Mouse (Mus musculus): Measurements from ENCODE around the gene Ccdc85a. TPM values are rescaled to one million over a fixed set of nuclear protein-coding genes. Genes with fewer than 3 reads are reported as not detected.

Gene Ccdc85a
- 2.6 and 5.7 TPM in 2 replicates for polyA plus RNA-seq (2012; ENCODE audit: insufficient read depth, insufficient read length, missing spikeins)

GRCm38 (mm10) chr11:28583911-28584434 is at the start of gene Ccdc85a:
Ccdc85a (minus strand) TSS chr11:28584324.
- peak within 1 kb of the TSS; percentile 78 for H3K27ac ChIP-seq (replicated peaks; ENCODE audit: low read depth, low read length)
- no peaks in the 10 kb centered on the region for H3K4me1 ChIP-seq (ENCODE audit: control insufficient read depth, insufficient read depth, insufficient read length, low read length)
- peak within 1 kb of the TSS; percentile 66 for H3K4me3 ChIP-seq (ENCODE audit: insufficient read depth, low read depth, low read length)

- no peak overlapping the region for H3K27ac ChIP-seq (replicated peaks; ENCODE audit: low read depth, low read length)
- H3K4me1 ChIP-seq (ENCODE audit: control insufficient read depth, insufficient read depth, insufficient read length, low read length), result no peaks in the 10 kb centered on the region
- H3K4me3 ChIP-seq (ENCODE audit: insufficient read depth, low read depth, low read length), result no peak overlapping the region
Measured at GRCm38 (mm10) chr11:28633571-28634125, 49.5 kb upstream of the Ccdc85a start.

- H3K27ac ChIP-seq (replicated peaks; ENCODE audit: low read depth, low read length), result no peak overlapping the region
- no peaks in the 10 kb centered on the region for H3K4me1 ChIP-seq (ENCODE audit: control insufficient read depth, insufficient read depth, insufficient read length, low read length)
- no peak overlapping the region for H3K4me3 ChIP-seq (ENCODE audit: insufficient read depth, low read depth, low read length)
Measured at GRCm38 (mm10) chr11:28633093-28633492, 49.0 kb upstream of the Ccdc85a start.

DNA sequence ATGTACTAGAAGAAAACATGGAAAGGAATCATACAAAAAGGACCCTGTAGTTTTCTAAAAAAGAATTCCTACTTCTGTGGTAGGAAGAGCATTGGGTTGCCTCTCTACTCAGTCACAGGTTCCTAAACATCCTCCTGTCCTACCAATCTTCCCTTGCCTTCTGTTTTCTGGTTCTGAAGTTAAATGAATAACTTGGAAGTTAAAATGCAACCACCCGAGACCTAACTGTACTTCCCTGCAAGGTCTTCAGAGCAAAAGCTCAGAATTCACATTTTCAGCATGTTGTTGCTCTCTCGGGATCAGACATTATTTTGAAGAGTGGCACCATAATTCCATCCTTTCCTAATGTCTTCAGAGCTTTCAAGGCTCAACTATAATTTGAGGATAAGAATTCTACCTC is 46.6 kb upstream of the Ccdc85a start:
- Histone ChIP-seq H3K27ac (replicated peaks; ENCODE audit: low read depth, low read length) (no peak overlapping the region), H3K4me1 (ENCODE audit: control insufficient read depth, insufficient read depth, insufficient read length, low read length) (no peaks in the 10 kb centered on the region), H3K4me3 (ENCODE audit: insufficient read depth, low read depth, low read length) (no peak overlapping the region)

- H3K4me1 ChIP-seq (ENCODE audit: control insufficient read depth, insufficient read depth, insufficient read length, low read length), result no peaks in the 10 kb centered on the region
Measured at GRCm38 (mm10) chr11:28610781-28611491, 26.8 kb upstream of the Ccdc85a start.

GRCm38 (mm10) chr11:28583138-28583910 is 800 bp downstream of the Ccdc85a start:
- Histone ChIP-seq H3K27ac (replicated peaks; ENCODE audit: low read depth, low read length) (peak overlapping the region; percentile 78), H3K4me3 (ENCODE audit: insufficient read depth, low read depth, low read length) (peak overlapping the region; percentile 66), H3K4me1 (ENCODE audit: control insufficient read depth, insufficient read depth, insufficient read length, low read length) (no peaks in the 10 kb centered on the region)

More at GRCm38 (mm10) chr11:28610781-28611491, 26.8 kb upstream of the Ccdc85a start:
- H3K4me3 ChIP-seq (ENCODE audit: insufficient read depth, low read depth, low read length), result no peak overlapping the region
- no peak overlapping the region for H3K27ac ChIP-seq (replicated peaks; ENCODE audit: low read depth, low read length)

- Histone ChIP-seq H3K27ac (replicated peaks; ENCODE audit: low read depth, low read length) (peak overlapping the region; percentile 93), H3K4me1 (ENCODE audit: control insufficient read depth, insufficient read depth, insufficient read length, low read length) (no peaks in the 10 kb centered on the region; the same call in 1 of the 2 replicates), H3K4me3 (ENCODE audit: insufficient read depth, low read depth, low read length) (peak overlapping the region; percentile 66)
Measured at GRCm38 (mm10) chr11:28582218-28582617, 1.9 kb downstream of the Ccdc85a start.

- H3K4me1 ChIP-seq (ENCODE audit: control insufficient read depth, insufficient read depth, insufficient read length, low read length), result peaks cover 7% of the 10 kb centered on the region
- H3K4me3 ChIP-seq (ENCODE audit: insufficient read depth, low read depth, low read length), result no peak overlapping the region
- no peak overlapping the region; the same call in 1 of the 2 replicates for H3K27ac ChIP-seq (replicated peaks; ENCODE audit: low read depth, low read length)
Measured at GRCm38 (mm10) chr11:28572423-28572822, 11.7 kb downstream of the Ccdc85a start.

GRCm38 (mm10) chr11:28556420-28556819 is 27.7 kb downstream of the Ccdc85a start:
- Histone ChIP-seq H3K4me1 (ENCODE audit: control insufficient read depth, insufficient read depth, insufficient read length, low read length) (peaks cover 3% of the 10 kb centered on the region; the same call in 1 of the 2 replicates), H3K4me3 (ENCODE audit: insufficient read depth, low read depth, low read length) (no peak overlapping the region), H3K27ac (replicated peaks; ENCODE audit: low read depth, low read length) (no peak overlapping the region)

DNA sequence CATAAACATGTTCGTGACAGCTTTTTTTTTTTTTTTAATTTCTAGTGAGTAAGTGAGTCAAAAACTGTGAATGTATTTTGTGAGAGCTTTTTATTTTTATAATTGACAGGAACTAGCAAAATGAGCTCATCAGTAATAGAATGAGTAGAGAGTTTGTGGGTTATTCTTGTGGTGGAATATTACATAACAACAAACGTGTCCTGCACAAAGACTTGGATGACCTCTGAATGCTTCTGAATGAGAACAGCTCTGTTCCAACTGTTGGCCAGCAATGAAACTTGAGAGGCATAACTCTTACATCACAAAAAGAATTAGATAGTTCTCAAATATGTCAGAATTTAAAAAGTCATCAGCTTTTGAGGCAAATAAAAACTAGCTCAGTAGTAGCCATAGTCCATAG is 40.7 kb downstream of the Ccdc85a start:
- Histone ChIP-seq H3K4me1 (ENCODE audit: control insufficient read depth, insufficient read depth, insufficient read length, low read length) (no peaks in the 10 kb centered on the region; the same call in 1 of the 2 replicates), H3K4me3 (ENCODE audit: insufficient read depth, low read depth, low read length) (no peak overlapping the region), H3K27ac (replicated peaks; ENCODE audit: low read depth, low read length) (no peak overlapping the region)

- H3K4me3 ChIP-seq (ENCODE audit: insufficient read depth, low read depth, low read length), result no peak overlapping the region
- no peaks in the 10 kb centered on the region; the same call in 1 of the 2 replicates for H3K4me1 ChIP-seq (ENCODE audit: control insufficient read depth, insufficient read depth, insufficient read length, low read length)
- peak overlapping the region; percentile 16; the same call in 1 of the 2 replicates for H3K27ac ChIP-seq (replicated peaks; ENCODE audit: low read depth, low read length)
Measured at GRCm38 (mm10) chr11:28541307-28541706, 42.8 kb downstream of the Ccdc85a start.

DNA sequence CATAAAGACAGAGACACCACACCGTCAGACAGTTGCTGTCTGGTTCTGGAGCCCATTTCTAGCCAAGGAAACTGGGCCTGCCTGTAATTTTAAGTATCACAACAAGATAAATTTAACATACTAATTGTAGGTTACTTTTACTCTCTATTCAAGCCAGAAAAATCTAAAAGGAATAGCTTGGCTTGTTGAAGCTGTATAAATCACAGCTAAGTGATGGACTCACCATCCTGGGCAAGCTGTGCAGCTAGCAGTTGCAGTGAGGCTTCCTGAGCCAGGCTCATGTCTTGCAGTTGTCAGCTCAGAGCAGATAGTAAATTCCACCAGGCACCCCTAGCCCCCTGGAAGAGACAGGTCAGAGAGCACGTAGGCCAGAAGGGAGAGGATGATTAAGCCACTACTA is 50.8 kb downstream of the Ccdc85a start:
- Histone ChIP-seq H3K4me3 (ENCODE audit: insufficient read depth, low read depth, low read length) (no peak overlapping the region), H3K27ac (replicated peaks; ENCODE audit: low read depth, low read length) (no peak overlapping the region), H3K4me1 (ENCODE audit: control insufficient read depth, insufficient read depth, insufficient read length, low read length) (no peaks in the 10 kb centered on the region)

DNA sequence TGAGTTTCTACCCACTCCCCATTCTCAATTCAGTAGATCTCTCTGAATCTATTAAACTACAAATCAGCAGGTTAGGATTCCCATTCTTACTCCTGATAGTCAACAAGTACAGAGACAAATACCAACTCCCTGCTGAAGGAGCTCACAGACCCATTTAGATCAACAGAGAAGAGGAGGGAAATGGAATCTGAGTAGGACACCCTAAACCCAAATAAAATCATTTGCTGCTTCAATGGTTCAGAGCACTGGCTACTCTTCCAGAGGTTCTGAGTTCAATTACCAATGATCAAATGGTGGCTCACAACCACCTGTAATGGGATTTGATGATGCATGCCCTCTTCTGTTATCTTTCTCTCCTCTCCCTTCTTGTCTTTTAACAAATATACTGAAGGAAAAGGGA is 82.9 kb downstream of the Ccdc85a start:
- no peak overlapping the region for H3K27ac ChIP-seq (replicated peaks; ENCODE audit: low read depth, low read length)
- H3K4me1 ChIP-seq (ENCODE audit: control insufficient read depth, insufficient read depth, insufficient read length, low read length), result no peaks in the 10 kb centered on the region
- no peak overlapping the region for H3K4me3 ChIP-seq (ENCODE audit: insufficient read depth, low read depth, low read length)

DNA sequence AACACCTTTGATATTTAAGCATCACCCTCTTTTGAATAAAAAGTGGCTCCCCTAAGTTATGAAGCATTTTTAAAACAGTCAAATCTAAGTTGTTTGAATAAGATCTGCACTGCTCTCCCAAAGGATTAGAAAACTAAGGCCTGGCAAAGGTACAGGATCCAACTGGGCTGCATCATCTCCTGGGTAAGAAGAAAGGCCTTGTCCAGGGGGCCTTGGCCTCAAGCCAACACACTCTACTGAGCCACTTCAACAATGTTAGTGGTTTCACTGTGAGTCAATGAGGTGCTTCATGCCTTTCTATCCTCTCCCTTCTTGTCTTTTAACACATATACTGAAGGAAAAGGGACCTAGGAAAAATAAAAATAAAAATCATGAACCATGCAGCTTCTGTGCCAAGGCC is 87.1 kb downstream of the Ccdc85a start:
- H3K27ac ChIP-seq (replicated peaks; ENCODE audit: low read depth, low read length), result no peak overlapping the region
- no peaks in the 10 kb centered on the region for H3K4me1 ChIP-seq (ENCODE audit: control insufficient read depth, insufficient read depth, insufficient read length, low read length)
- H3K4me3 ChIP-seq (ENCODE audit: insufficient read depth, low read depth, low read length), result no peak overlapping the region

GRCm38 (mm10) chr11:28493362-28493761 is 90.8 kb downstream of the Ccdc85a start:
- H3K4me3 ChIP-seq (ENCODE audit: insufficient read depth, low read depth, low read length), result no peak overlapping the region
- no peak overlapping the region for H3K27ac ChIP-seq (replicated peaks; ENCODE audit: low read depth, low read length)
- peaks cover 3% of the 10 kb centered on the region; the same call in 1 of the 2 replicates for H3K4me1 ChIP-seq (ENCODE audit: control insufficient read depth, insufficient read depth, insufficient read length, low read length)

Data from brown adipose tissue, adult 24 weeks (tissue).